Comparison of ENCODE assay signal across 19 mouse cellular contexts in genomic region chr16:55706502-55706901, GRCm38 (mm10).
"Had no signal": no experiment of that assay in that cellular context is flagged by ENCODE, and none has a peak within 500 bp of the region (broad histone marks: within the 10 kb centered on the region; RNA-seq: fewer than 3 reads in every experiment).

No protein-coding gene starts in this region.

- H3K27ac ChIP-seq: limb, embryonic 12.5 days; limb, embryonic 15.5 days; liver, embryonic 14.5 days; neural tube, embryonic 12.5 days; neural tube, embryonic 15.5 days had no signal

- ATAC-seq: liver, postnatal 0 days had no signal

- DNase-seq: kidney, adult 18-20 months; kidney, adult 9 months; kidney, postnatal 14 days; kidney, postnatal 4 days; left cerebral cortex, postnatal 4 days; liver, postnatal 0 days; lung, postnatal 14 days; lung, postnatal 4 days; retina, postnatal 1 day; right cerebral cortex, postnatal 25 days; spleen, adult 18-20 months; thymus, adult 18-20 months; thymus, postnatal 36 days had no signal

- H3K9me3 ChIP-seq: limb, embryonic 12.5 days; limb, embryonic 15.5 days; neural tube, embryonic 12.5 days; neural tube, embryonic 15.5 days had no signal

- H3K4me1 ChIP-seq: limb, embryonic 12.5 days; limb, embryonic 15.5 days; neural tube, embryonic 12.5 days; neural tube, embryonic 15.5 days had no signal

- H3K4me2 ChIP-seq: limb, embryonic 12.5 days; limb, embryonic 15.5 days; liver, embryonic 11.5 days; neural tube, embryonic 12.5 days; neural tube, embryonic 15.5 days had no signal

- H3K36me3 ChIP-seq: limb, embryonic 12.5 days; limb, embryonic 15.5 days; neural tube, embryonic 12.5 days; neural tube, embryonic 15.5 days had no signal

- H3K9ac ChIP-seq: limb, embryonic 12.5 days; limb, embryonic 15.5 days; liver, embryonic 14.5 days; liver, postnatal 0 days; neural tube, embryonic 12.5 days; neural tube, embryonic 15.5 days had no signal

- H3K4me3 ChIP-seq: limb, embryonic 12.5 days; limb, embryonic 15.5 days; neural tube, embryonic 12.5 days; neural tube, embryonic 15.5 days had no signal

- H3K27me3 ChIP-seq: limb, embryonic 12.5 days; limb, embryonic 15.5 days; neural tube, embryonic 12.5 days; neural tube, embryonic 15.5 days had no signal
